Mouse (Mus musculus) stomach, embryonic 14.5 days (tissue): ENCODE data around the gene Sp2. TPM values are rescaled to one million over a fixed set of nuclear protein-coding genes. Genes with fewer than 3 reads are reported as not detected.

ENCODE experiments used
- ATAC-seq: fragments of 200-750 bp; cut with Nextera tagmentation; 2 replicates; pipeline ENCODE4 v1.8.0; 2017; ENCODE audit warnings: low read depth, moderate TSS enrichment; ENCODE audit not compliant: insufficient number of reproducible peaks, insufficient read depth, low FRiP score
- H3K27ac ChIP-seq: fragments of 300-500 bp; sonication (generic); 2 replicates; pipeline ENCODE4 v1.5.1; 2014; ENCODE audit warnings: mild to moderate bottlenecking, low read length, moderate library complexity, mixed read lengths
- H3K27me3 ChIP-seq: fragments of 300-500 bp; sonication (generic); 2 replicates; pipeline ENCODE4 v1.6.1; 2014; ENCODE audit warnings: low read length, control low read depth, mixed read lengths; ENCODE audit not compliant: control insufficient read depth, insufficient read depth
- H3K36me3 ChIP-seq: fragments of 300-500 bp; sonication (generic); 2 replicates; pipeline ENCODE4 v1.6.1; 2014; ENCODE audit warnings: mild to moderate bottlenecking, control low read depth, low read length, moderate library complexity, mixed read lengths; ENCODE audit not compliant: control insufficient read depth, insufficient read depth
- H3K4me1 ChIP-seq: fragments of 300-500 bp; sonication (generic); 2 replicates; pipeline ENCODE4 v1.6.1; 2014; ENCODE audit warnings: low read length, control low read depth, mixed read lengths; ENCODE audit not compliant: control insufficient read depth, insufficient read depth
- H3K4me2 ChIP-seq: fragments of 300-500 bp; sonication (generic); replicated peaks from 2 replicates; pipeline ENCODE4 v1.6.1; 2014; ENCODE audit warnings: low read depth, low read length, control low read depth
- H3K4me3 ChIP-seq: fragments of 300-500 bp; sonication (generic); 2 replicates; pipeline ENCODE4 v1.5.1; 2014; ENCODE audit warnings: low read depth, low read length, control low read depth
- H3K9ac ChIP-seq: fragments of 300-500 bp; sonication (generic); replicated peaks from 2 replicates; pipeline ENCODE4 v1.6.1; 2014; ENCODE audit warnings: low read depth, mild to moderate bottlenecking, control low read depth, low read length, moderate library complexity, mixed read lengths
- H3K9me3 ChIP-seq: fragments of 300-500 bp; sonication (generic); 2 replicates; pipeline ENCODE4 v1.6.1; 2016; ENCODE audit warnings: low read depth, low read length, control low read depth; ENCODE audit not compliant: control insufficient read depth
- WGBS: fragments of 180-500 bp; shearing (Covaris S2); extraction: QIAGEN DNeasy Blood & Tissue Kit; methylation state at CpG from one replicate; pipeline ENCODE4 v1.1.7; 2014; 5-methylcytosine and 5-hydroxymethylcytosine counted together
- polyA plus RNA-seq: library from polyadenylated mRNA; unstranded; fragments of >200 nt; fragmentation: Nextera tagmentation; extraction: Ambion mirVana; gene quantifications from 2 replicates; pipeline ENCODE4 v1.2.1, GENCODE M21; 2014

The Sp2 gene
- polyA plus RNA-seq, 1 experiment from 2014 or later = 19.1 TPM

DNA sequence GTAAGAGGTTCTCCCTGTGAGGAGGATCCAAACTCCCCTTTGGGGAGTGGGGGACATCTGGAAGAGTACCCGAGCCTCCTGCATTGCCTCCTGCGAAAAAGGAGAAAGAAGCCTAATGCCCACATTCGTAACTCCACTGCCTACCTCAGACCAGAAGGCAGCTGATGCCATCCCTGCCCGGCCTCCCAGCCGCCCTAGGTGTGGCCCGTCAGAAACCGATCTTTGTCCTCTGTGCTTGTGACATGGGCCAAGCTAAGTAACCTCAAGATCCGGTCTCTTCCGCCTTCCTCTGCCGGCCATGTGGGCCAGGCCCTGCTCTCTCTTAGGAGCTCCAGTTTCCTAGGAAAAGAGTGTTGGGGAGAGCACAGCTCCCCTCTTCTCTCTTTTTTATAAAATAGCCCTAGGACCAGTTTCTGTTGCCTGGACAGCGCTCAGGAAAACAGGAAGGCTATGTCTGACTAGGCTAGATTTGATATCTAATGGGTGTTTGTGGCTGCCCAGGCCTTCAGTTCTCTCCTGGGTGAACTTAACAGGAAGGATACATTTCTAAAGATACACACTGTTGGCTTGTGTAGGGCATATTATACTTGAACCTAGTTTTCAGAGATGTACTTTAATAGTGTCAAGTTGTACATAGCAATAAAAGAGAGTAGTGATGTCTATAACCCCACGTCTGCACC is 57.1 kb downstream of the Sp2 start:
- H3K27ac ChIP-seq = no peak overlapping the region
- H3K4me1 ChIP-seq = no peaks in the 10 kb centered on the region
- H3K9me3 ChIP-seq = no peaks in the 10 kb centered on the region
- H3K27me3 ChIP-seq = no peaks in the 10 kb centered on the region
- no peak overlapping the region for H3K9ac ChIP-seq
- WGBS = 86% methylated on average over 12 of the region's 12 CpGs
- ATAC-seq = no peak
- no peak overlapping the region for H3K4me3 ChIP-seq
- no peak overlapping the region for H3K4me2 ChIP-seq
- H3K36me3 ChIP-seq = no peaks in the 10 kb centered on the region

DNA sequence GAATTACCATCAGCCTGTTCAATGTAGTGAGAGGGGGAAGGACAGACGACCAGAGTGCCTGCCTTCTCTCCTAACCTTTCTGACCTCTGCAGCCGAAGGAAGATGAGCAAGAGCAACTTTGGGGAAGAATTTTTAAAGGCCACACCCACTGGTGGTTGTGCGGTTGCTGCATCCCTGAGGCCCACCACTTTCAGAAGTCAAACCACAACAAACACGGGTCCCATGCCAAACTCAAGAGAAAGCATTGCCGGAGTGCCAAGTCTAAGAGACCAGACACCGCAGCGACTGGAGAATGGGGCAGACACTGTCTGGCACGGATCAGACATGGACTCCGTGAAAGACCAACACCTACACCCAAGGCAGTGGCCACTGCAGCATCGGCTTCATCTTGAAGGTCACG is 57.9 kb downstream of the Sp2 start:
- no peaks in the 10 kb centered on the region for H3K4me1 ChIP-seq
- H3K4me2 ChIP-seq = no peak overlapping the region
- no peaks in the 10 kb centered on the region for H3K27me3 ChIP-seq
- no peaks in the 10 kb centered on the region for H3K9me3 ChIP-seq
- H3K27ac ChIP-seq = no peak overlapping the region
- no peak overlapping the region for H3K4me3 ChIP-seq
- WGBS = 78% methylated on average over 11 of the region's 11 CpGs
- no peak overlapping the region for H3K9ac ChIP-seq
- H3K36me3 ChIP-seq = no peaks in the 10 kb centered on the region
- no peak for ATAC-seq

DNA sequence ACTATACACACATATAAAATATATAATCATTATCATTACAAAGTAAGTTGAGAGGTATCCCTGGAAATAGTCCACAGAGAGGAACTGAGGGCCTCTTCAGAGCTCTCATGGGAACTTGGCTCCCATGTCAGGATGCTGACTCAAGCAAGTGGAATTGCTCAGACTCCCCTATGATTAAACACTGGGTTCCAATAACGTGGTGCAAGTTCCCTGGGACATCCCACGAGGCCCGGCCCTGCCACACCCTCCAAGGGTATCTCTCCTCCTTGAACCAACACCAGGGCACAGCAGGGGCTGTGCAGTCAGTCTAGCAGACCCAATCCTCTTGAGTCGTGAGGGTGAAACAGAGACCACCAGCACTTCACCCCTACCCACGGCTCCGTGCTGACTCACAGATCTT is 63.8 kb downstream of the Sp2 start:
- 50% methylated on average over 6 of the region's 6 CpGs for WGBS
- Histone ChIP-seq H3K4me2 (no peak overlapping the region), H3K4me3 (no peak overlapping the region), H3K4me1 (peaks cover 7% of the 10 kb centered on the region; the same call in 1 of the 2 replicates), H3K27me3 (no peaks in the 10 kb centered on the region), H3K27ac (no peak overlapping the region), H3K36me3 (no peaks in the 10 kb centered on the region), H3K9ac (no peak overlapping the region), H3K9me3 (no peaks in the 10 kb centered on the region)
- ATAC-seq = no peak

DNA sequence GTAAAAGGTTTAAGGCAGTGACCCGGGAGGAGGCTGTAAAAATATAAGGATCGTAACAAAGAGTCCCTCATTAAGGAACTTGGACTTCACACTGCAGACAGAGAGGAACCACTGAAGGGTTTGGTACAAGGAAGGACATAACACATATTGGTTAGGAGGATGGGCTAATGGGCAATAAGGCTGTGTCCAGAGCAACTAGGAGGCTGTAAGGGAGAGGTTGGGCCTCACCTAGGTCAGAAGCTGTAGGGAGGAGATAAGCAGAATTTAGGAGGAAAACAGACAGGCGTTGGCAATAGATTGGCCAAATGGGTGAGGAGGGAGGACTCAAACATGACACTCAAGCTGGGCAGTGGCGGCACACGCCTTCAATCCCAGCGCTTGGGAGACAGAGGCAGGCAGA is 65.3 kb downstream of the Sp2 start:
- Histone ChIP-seq H3K4me3 (no peak overlapping the region), H3K27me3 (no peaks in the 10 kb centered on the region), H3K9ac (no peak overlapping the region), H3K27ac (no peak overlapping the region), H3K36me3 (no peaks in the 10 kb centered on the region), H3K9me3 (no peaks in the 10 kb centered on the region), H3K4me1 (peaks cover 7% of the 10 kb centered on the region; the same call in 1 of the 2 replicates), H3K4me2 (no peak overlapping the region)
- 89% methylated on average over 6 of the region's 6 CpGs for WGBS
- no peak for ATAC-seq

DNA sequence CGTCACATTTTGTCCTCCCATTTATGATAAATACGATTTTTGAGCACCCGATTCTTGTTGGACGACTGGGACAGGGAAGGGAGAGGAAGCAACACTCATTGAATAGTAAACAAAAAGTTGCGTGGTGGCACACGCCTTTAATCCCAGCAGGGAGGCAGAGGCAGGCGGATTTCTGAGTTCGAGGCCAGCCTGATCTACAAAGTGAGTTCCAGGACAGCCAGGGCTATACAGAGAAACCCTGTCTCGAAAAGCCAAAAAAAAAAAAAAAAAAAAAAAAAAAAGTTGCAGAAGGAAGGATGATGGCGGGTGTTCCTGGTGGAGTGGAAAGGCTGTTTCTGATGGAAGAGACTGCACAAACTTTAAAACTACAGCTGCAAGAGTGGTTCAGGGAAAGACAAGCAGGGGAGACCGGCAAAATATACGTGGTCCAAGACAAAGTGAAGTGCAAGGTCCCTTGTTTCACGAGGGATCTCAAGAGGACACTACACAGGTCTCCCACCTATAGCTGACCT is 65.8 kb downstream of the Sp2 start:
- H3K27me3 ChIP-seq = no peaks in the 10 kb centered on the region
- peaks cover 4% of the 10 kb centered on the region for H3K36me3 ChIP-seq
- peak; percentile 3; the same call in 1 of the 2 replicates for ATAC-seq
- H3K4me3 ChIP-seq = peak overlapping the region; percentile 21; the same call in 1 of the 2 replicates
- 31% methylated on average over 12 of the region's 13 CpGs for WGBS
- no peaks in the 10 kb centered on the region for H3K9me3 ChIP-seq
- peaks cover 7% of the 10 kb centered on the region; the same call in 1 of the 2 replicates for H3K4me1 ChIP-seq
- H3K27ac ChIP-seq = no peak overlapping the region
- H3K4me2 ChIP-seq = peak overlapping the region; percentile 44
- no peak overlapping the region for H3K9ac ChIP-seq

DNA sequence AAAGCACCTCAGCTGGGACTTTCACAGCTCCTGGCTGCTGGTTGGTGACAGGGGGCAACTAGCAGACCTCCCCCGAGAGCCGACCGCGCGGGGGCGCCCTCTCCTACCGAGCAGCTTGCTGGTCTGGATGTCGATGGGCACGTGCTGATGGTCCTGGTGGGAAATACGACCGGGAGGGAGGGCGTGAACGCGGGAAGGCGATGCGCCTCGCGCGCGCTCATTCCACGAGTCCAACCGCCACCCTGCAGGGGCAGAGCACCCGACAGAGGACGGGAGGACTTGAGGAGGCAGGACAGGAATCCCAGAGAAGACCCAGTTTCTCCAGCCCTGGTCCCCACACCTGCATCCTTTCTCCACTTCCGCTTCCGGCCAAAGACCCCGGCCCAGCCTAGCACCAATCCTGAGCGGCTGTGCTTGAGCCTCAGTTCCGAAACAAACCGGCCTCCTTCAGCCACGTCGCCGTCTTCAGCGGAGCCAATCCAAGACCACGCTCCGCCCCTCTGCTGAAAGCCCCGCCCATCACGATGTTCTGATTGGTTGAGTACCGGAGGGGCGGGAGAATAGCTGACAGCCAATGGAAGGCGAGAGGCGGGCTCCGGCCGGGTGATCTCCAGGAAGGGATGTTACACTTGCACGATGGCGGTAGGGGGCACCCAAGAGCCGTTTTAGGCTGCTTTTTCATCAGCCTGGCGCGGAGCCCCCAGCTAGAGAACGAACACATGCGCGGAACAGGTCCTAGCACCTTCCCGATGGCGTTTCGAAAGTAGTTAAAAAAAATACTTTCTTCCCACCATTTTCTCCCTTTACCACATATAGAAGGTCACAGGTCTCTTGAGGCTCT is 66.5 kb downstream of the Sp2 start, which contains the start of gene Cdk5rap3:
Cdk5rap3 (minus strand) TSS at position 453 of the 841 bp plus-strand sequence.
- WGBS = under 1% methylated on average over 55 of the region's 55 CpGs
- no peaks in the 10 kb centered on the region for H3K9me3 ChIP-seq
- peak within 1 kb of the TSS; percentile 72 for H3K4me3 ChIP-seq
- peak; percentile 96 for ATAC-seq
- H3K27ac ChIP-seq = peak within 1 kb of the TSS; percentile 61
- peaks cover 7% of the 10 kb centered on the region; the same call in 1 of the 2 replicates for H3K4me1 ChIP-seq
- H3K9ac ChIP-seq = peak within 1 kb of the TSS; percentile 74
- peak within 1 kb of the TSS; percentile 94 for H3K4me2 ChIP-seq
- no peaks in the 10 kb centered on the region for H3K27me3 ChIP-seq
- H3K36me3 ChIP-seq = peaks cover 4% of the 10 kb centered on the region

- 83% methylated on average over 11 of the region's 11 CpGs for WGBS
- Histone ChIP-seq H3K4me3 (no peak overlapping the region), H3K27ac (no peak overlapping the region), H3K4me1 (peaks cover 7% of the 10 kb centered on the region; the same call in 1 of the 2 replicates), H3K27me3 (no peaks in the 10 kb centered on the region), H3K9ac (no peak overlapping the region), H3K36me3 (peaks cover 13% of the 10 kb centered on the region), H3K9me3 (no peaks in the 10 kb centered on the region), H3K4me2 (no peak overlapping the region)
- ATAC-seq = no peak
These were observed 70.1 kb downstream of the Sp2 start for GRCm38 (mm10) chr11:96912682-96913081.

- H3K36me3 ChIP-seq = peaks cover 13% of the 10 kb centered on the region
- H3K9me3 ChIP-seq = no peaks in the 10 kb centered on the region
- ATAC-seq = peak; percentile 64; the same call in 1 of the 2 replicates
- no peak overlapping the region for H3K27ac ChIP-seq
- no peaks in the 10 kb centered on the region; the same call in 1 of the 2 replicates for H3K4me1 ChIP-seq
- no peak overlapping the region for H3K4me2 ChIP-seq
- no peak overlapping the region for H3K4me3 ChIP-seq
- H3K9ac ChIP-seq = no peak overlapping the region
- H3K27me3 ChIP-seq = no peaks in the 10 kb centered on the region
- WGBS = 25% methylated on average over 7 of the region's 7 CpGs
These were observed 72.8 kb downstream of the Sp2 start for GRCm38 (mm10) chr11:96910003-96910402.
